Mouse (Mus musculus) kidney, postnatal 0 days (tissue): ENCODE measurements around the gene Exoc8. TPM values are rescaled to one million over a fixed set of nuclear protein-coding genes. Genes with fewer than 3 reads are reported as not detected.
A peak's percentile ranks its signal among the peaks of the same experiment; 100 is the strongest.

Experiments used
- ATAC-seq: fragments of 200-750 bp; cut with Nextera tagmentation; replicated peaks from 2 replicates; pipeline ENCODE4 v1.8.0; 2017; ENCODE audit warnings: low read depth, moderate number of reproducible peaks, moderate TSS enrichment, moderate library complexity; ENCODE audit not compliant: low FRiP score
- DNase-seq: peaks from one replicate; pipeline ENCODE4 v3.0.0-alpha.2; 2016; ENCODE audit warnings: low spot score
- H3K27ac ChIP-seq: fragments of 300-500 bp; sonication (generic); 2 replicates; pipeline ENCODE4 v1.5.1; 2014; ENCODE audit warnings: mild to moderate bottlenecking
- H3K27me3 ChIP-seq: fragments of 300-500 bp; sonication (generic); 2 replicates; pipeline ENCODE4 v1.6.1; 2014; ENCODE audit warnings: low read length, mixed read lengths; ENCODE audit not compliant: insufficient read depth
- H3K36me3 ChIP-seq: fragments of 300-500 bp; sonication (generic); 2 replicates; pipeline ENCODE4 v1.6.1; 2014; ENCODE audit warnings: low read length, mixed read lengths; ENCODE audit not compliant: insufficient read depth
- H3K4me1 ChIP-seq: fragments of 300-500 bp; sonication (generic); replicated peaks from 2 replicates; pipeline ENCODE4 v1.6.1; 2014; ENCODE audit warnings: antibody characterized with exemption, low read length, mixed read lengths; ENCODE audit not compliant: insufficient read depth
- H3K4me2 ChIP-seq: fragments of 300-500 bp; sonication (generic); 2 replicates; pipeline ENCODE4 v1.6.1; 2014; ENCODE audit warnings: mild to moderate bottlenecking, low read length, moderate library complexity, mixed read lengths
- H3K4me3 ChIP-seq: fragments of 300-500 bp; sonication (generic); replicated peaks from 2 replicates; pipeline ENCODE4 v1.5.1; 2014; ENCODE audit warnings: low read depth, low read length
- H3K9ac ChIP-seq: fragments of 300-500 bp; sonication (generic); 2 replicates; pipeline ENCODE4 v1.6.1; 2014; ENCODE audit warnings: low read depth, low read length
- H3K9me3 ChIP-seq: fragments of 300-500 bp; sonication (generic); replicated peaks from 2 replicates; pipeline ENCODE4 v1.6.1; 2016; ENCODE audit warnings: low read length, inconsistent platforms, mixed read lengths
- CTCF ChIP-seq: IDR thresholded peaks from 2 replicates; pipeline ENCODE4 v1.5.1; 2016; ENCODE audit warnings: antibody characterized with exemption, low read depth, mild to moderate bottlenecking, moderate library complexity
- WGBS: fragments of 180-500 bp; shearing (Covaris S2); extraction: QIAGEN DNeasy Blood & Tissue Kit; methylation state at CpG from one replicate; pipeline ENCODE4 v1.1.7; 2014; 5-methylcytosine and 5-hydroxymethylcytosine counted together
- polyA plus RNA-seq: library from polyadenylated mRNA; unstranded; fragments of >200 nt; fragmentation: Nextera tagmentation; extraction: Ambion mirVana; gene quantifications from 2 replicates; pipeline ENCODE4 v1.2.1, GENCODE M21; 2015

The Exoc8 gene
- 5.6 and 6.1 TPM in 2 replicates for polyA plus RNA-seq

DNA sequence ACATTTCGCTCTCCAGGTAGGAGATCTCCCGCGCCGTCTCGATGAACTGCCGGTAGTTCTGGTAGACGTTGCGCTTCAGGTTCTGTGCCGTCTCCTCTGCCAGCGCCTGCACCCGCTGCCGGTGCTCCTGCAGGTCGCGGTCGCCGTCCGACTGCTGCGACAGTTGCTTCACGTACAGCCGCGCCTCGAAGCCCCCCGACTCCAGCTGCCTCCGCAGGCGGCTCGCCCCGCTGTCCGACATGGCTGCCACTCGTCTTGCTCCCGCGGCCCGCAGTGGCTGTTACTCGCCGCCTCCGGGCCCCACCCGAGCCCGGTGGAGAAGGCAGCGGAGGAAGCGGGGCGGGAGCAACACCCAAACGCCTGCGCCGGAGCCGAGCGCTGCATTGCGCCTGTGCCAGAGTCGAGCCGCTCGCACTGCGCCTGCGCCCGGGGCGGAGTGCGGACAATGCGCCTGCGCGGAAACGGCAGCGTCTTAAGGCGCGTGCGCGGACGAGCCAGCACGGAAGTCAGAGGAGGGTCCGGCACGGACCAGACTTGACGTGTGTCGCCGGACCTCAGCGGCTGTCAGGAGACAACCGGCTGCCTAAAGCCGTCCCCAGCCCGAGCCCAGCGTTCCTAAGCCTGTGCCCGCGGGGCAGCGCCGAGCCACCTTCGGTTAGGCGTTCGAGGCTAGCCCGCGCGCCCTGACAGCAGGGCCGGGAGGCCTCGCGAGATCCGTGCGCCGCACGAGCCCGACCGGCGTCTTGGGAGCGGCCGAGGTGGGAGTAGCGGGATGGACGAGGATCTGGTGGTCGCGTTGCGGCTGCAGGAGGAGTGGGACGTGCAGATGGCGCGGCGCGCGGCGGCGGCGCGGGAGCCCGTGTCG lies at the start of gene Exoc8, which contains the start of gene Sprtn:
Gene Exoc8, minus strand, starts transcription at position 320 of the 865 bp plus-strand sequence.
Gene Sprtn, plus strand, starts transcription at position 501 of the 865 bp plus-strand sequence.
- Histone ChIP-seq H3K4me1 (peaks cover 17% of the 10 kb centered on the region), H3K4me2 (peak within 1 kb of the TSS; percentile 97), H3K27me3 (no peaks in the 10 kb centered on the region), H3K36me3 (peaks cover 20% of the 10 kb centered on the region), H3K27ac (peak within 1 kb of the TSS; percentile 83), H3K4me3 (peak within 1 kb of the TSS; percentile 77), H3K9ac (peak within 1 kb of the TSS; percentile 80), H3K9me3 (no peaks in the 10 kb centered on the region)
- WGBS, result under 1% methylated on average over 114 of the region's 114 CpGs
- DNase-seq, result peak; percentile 96
- peak; percentile 81 for ATAC-seq
- no peak for TF ChIP-seq CTCF

GRCm38 (mm10) chr8:124944406-124944805 lies 46.9 kb upstream of the Exoc8 start:
- H3K9ac ChIP-seq, result no peak overlapping the region
- no peak for ATAC-seq

DNA sequence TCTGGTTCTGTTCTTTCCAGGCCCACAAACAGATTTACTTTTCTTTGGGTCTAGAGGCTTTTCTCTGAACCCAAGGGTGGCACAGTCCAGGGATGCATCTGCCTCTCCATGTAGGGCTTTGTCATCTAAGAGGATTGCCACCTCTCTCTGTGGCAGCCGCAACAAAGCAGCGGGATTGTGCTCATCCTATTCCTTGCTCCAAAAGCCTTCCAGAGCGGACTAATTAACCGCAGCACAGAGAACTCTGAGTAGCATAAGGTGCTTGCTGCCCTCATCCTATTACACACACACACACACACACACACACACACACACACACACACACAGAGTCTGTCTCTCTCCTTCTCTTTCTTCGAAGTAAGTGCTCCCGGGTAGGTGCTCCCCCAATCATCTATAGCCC lies 46.3 kb upstream of the Exoc8 start:
- peaks cover 3% of the 10 kb centered on the region; the same call in 1 of the 2 replicates for H3K36me3 ChIP-seq
- 89% methylated on average over 6 of the region's 6 CpGs for WGBS
- H3K4me3 ChIP-seq, result no peak overlapping the region
- ATAC-seq, result no peak
- DNase-seq, result no peak
- no peaks in the 10 kb centered on the region for H3K27me3 ChIP-seq
- no peak for TF ChIP-seq CTCF
- H3K4me1 ChIP-seq, result peaks cover 10% of the 10 kb centered on the region
- H3K9ac ChIP-seq, result no peak overlapping the region
- no peaks in the 10 kb centered on the region for H3K9me3 ChIP-seq
- H3K4me2 ChIP-seq, result no peak overlapping the region
- H3K27ac ChIP-seq, result no peak overlapping the region

More at GRCm38 (mm10) chr8:124944406-124944805, 46.9 kb upstream of the Exoc8 start:
- TF ChIP-seq CTCF, result no peak
- Histone ChIP-seq H3K4me1 (peaks cover 10% of the 10 kb centered on the region), H3K36me3 (no peaks in the 10 kb centered on the region), H3K4me3 (no peak overlapping the region), H3K27ac (no peak overlapping the region), H3K9me3 (no peaks in the 10 kb centered on the region), H3K4me2 (no peak overlapping the region), H3K27me3 (no peaks in the 10 kb centered on the region)
- WGBS, result 68% methylated on average over 7 of the region's 7 CpGs
- DNase-seq, result no peak

GRCm38 (mm10) chr8:124937293-124937692 lies 39.8 kb upstream of the Exoc8 start:
- H3K9me3 ChIP-seq, result no peaks in the 10 kb centered on the region
- TF ChIP-seq CTCF, result no peak
- ATAC-seq (no peak), DNase-seq (no peak)
- H3K4me1 ChIP-seq, result no peaks in the 10 kb centered on the region
- no peak overlapping the region for H3K9ac ChIP-seq
- WGBS, result 93% methylated on average over 4 of the region's 4 CpGs
- H3K4me2 ChIP-seq, result no peak overlapping the region
- H3K36me3 ChIP-seq, result peaks cover 8% of the 10 kb centered on the region; the same call in 1 of the 2 replicates
- H3K27ac ChIP-seq, result no peak overlapping the region
- no peaks in the 10 kb centered on the region for H3K27me3 ChIP-seq
- no peak overlapping the region for H3K4me3 ChIP-seq

DNA sequence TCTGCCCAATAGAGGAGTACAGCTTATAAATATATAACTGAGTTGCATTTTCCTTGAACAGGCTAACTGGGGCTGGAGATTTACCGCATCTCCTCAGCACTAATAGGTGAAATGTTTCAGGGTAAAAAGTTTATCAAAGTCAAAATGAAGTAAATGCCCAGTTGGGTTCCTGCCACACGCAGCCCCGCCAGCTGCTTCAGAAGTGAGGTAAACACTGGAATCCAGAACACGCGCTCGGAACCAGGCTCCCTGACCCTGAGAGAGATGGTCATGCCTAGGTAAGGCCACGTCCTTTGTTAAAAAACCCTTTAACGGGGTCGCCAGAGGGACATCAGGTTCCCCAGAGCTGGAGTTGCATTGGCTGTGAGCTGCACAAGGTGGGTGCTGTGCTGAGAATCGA lies 39.2 kb upstream of the Exoc8 start:
- H3K27me3 ChIP-seq, result no peaks in the 10 kb centered on the region
- H3K36me3 ChIP-seq, result peaks cover 8% of the 10 kb centered on the region; the same call in 1 of the 2 replicates
- no peak overlapping the region for H3K9ac ChIP-seq
- no peak overlapping the region for H3K4me2 ChIP-seq
- DNase-seq (no peak), ATAC-seq (no peak)
- no peaks in the 10 kb centered on the region for H3K4me1 ChIP-seq
- TF ChIP-seq CTCF, result no peak
- WGBS, result 94% methylated on average over 10 of the region's 10 CpGs
- no peaks in the 10 kb centered on the region for H3K9me3 ChIP-seq
- H3K4me3 ChIP-seq, result no peak overlapping the region
- H3K27ac ChIP-seq, result no peak overlapping the region

- no peak overlapping the region for H3K27ac ChIP-seq
- DNase-seq (no peak), ATAC-seq (no peak)
- no peaks in the 10 kb centered on the region for H3K4me1 ChIP-seq
- H3K9me3 ChIP-seq, result no peaks in the 10 kb centered on the region
- no peak overlapping the region for H3K9ac ChIP-seq
- 70% methylated on average over 5 of the region's 5 CpGs for WGBS
- no peak overlapping the region for H3K4me2 ChIP-seq
- TF ChIP-seq CTCF, result no peak
- H3K36me3 ChIP-seq, result peaks cover 8% of the 10 kb centered on the region; the same call in 1 of the 2 replicates
- no peaks in the 10 kb centered on the region for H3K27me3 ChIP-seq
- H3K4me3 ChIP-seq, result no peak overlapping the region
Measured at GRCm38 (mm10) chr8:124935116-124935515, 37.6 kb upstream of the Exoc8 start.
